Mouse (Mus musculus): ENCODE data around the gene Olfr1378. TPM values are rescaled to one million over a fixed set of nuclear protein-coding genes. Genes with fewer than 3 reads are reported as not detected.

Gene Olfr1378
- total RNA-seq, 2 experiments from 2014 or later, result not detected

Other genes with a start within 250 kb of the Olfr1378 start
- 1 to 10 TPM; 3.8 to 5.3 TPM for gene Zfp354c, start 138.8 kb upstream of the Olfr1378 start, total RNA-seq (2021)
- gene Zfp879, start 125.0 kb upstream of the Olfr1378 start, total RNA-seq (2021), result 1 to 10 TPM; 1.4 TPM
- not detected for gene Grm6, start 115.8 kb upstream of the Olfr1378 start, total RNA-seq (2021)
- 1 to 10 TPM in 1 of 2 experiments, under 1 TPM in 1; 0.97 to 1.6 TPM for gene Zfp454, start 78.9 kb upstream of the Olfr1378 start, total RNA-seq (2021)
- 1 to 10 TPM; 2.8 to 3.3 TPM for gene Zfp2, start 50.4 kb upstream of the Olfr1378 start, total RNA-seq (2021)
- 1 to 10 TPM; 1.9 to 2.1 TPM for gene Zfp354b, start 34.9 kb upstream of the Olfr1378 start, total RNA-seq (2021)
- gene 4933414I15Rik, start 22.8 kb upstream of the Olfr1378 start, total RNA-seq (2021), result not detected
- not detected for gene Prop1, start 12.8 kb upstream of the Olfr1378 start, total RNA-seq (2021)
- not detected for gene Olfr1377, start 15.4 kb downstream of the Olfr1378 start, total RNA-seq (2021)
- not detected for gene Olfr51, start 37.1 kb downstream of the Olfr1378 start, total RNA-seq (2021)
- gene Olfr54, start 47.7 kb downstream of the Olfr1378 start, total RNA-seq (2021), result not detected
- gene Olfr1375, start 81.6 kb downstream of the Olfr1378 start, total RNA-seq (2021), result not detected
- 1 to 10 TPM; 2.9 to 3.0 TPM for gene Zfp354a, start 92.7 kb downstream of the Olfr1378 start, total RNA-seq (2021)

Measured in gastrocnemius, postnatal 36 days (tissue).